In the genomic region with DNA sequence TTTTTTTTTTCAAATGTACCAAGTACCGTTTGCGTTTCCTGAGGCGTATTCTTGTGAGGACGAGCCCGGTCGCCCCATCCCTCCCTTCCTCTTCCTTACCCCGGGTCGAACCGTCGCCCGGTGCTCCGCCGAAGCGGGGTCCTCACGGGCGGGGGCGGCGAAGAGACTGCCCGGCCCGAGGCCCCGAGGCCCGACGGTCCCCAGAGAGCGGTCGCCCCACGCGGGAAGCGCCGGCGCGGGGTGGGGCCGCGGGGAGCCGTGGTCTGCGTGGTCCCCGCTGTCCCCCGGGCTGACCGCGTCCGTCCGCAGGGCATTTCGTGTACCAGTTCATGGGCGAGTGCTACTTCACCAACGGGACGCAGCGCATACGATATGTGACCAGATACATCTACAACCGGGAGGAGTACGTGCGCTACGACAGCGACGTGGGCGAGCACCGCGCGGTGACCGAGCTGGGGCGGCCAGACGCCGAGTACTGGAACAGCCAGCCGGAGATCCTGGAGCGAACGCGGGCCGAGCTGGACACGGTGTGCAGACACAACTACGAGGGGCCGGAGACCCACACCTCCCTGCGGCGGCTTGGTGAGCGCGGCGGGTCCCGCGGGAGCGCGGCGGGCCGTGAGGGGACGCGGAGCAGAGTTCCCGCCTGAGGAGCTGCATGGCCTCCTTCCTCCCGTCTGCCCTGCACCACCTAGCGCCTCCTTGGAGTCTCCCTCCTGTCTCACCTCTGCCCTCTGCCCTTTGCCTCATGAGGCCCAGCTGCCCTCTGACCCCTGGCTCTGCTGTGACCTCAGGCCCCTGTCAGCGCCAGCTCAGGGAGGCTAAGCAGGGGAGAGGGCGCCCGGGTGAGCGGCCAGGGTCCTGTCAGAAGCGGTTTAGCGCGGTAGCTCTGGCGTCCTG, we compare ENCODE assay signal across 8 mouse cellular contexts. TPM values are rescaled to one million over a fixed set of nuclear protein-coding genes. Genes with fewer than 3 reads are reported as not detected.
DNase-seq lines count a peak whose midpoint lies in the region; ATAC-seq and TF ChIP-seq lines count a peak whose summit lies in the region.

No protein-coding gene starts in this region.

- H3K4me3 ChIP-seq in lung, embryonic 14.5 days (ENCODE audit: low read depth, low read length) = peak overlapping the region; percentile 48
- peak overlapping the region; percentile 51 for H3K4me3 ChIP-seq in hindbrain, embryonic 15.5 days
- H3K4me3 ChIP-seq in liver, postnatal 0 days (ENCODE audit: low read depth, low read length) = peak overlapping the region; percentile 65
- H3K4me3 ChIP-seq in stomach, embryonic 16.5 days (replicated peaks; ENCODE audit: low read length) = peak overlapping the region; percentile 49

- TF ChIP-seq EP300 in liver, postnatal 0 days (IDR thresholded peaks at IDR 0.05; ENCODE audit: low read depth) = no peak

- TF ChIP-seq CTCF in lung, embryonic 14.5 days (IDR thresholded peaks at IDR 0.05; ENCODE audit: low read depth) = no peak
- no peak for TF ChIP-seq CTCF in liver, postnatal 0 days (IDR thresholded peaks at IDR 0.05; ENCODE audit: low read depth)

- no peak overlapping the region for H3K27ac ChIP-seq in lung, embryonic 14.5 days (ENCODE audit: low read depth)
- no peak overlapping the region for H3K27ac ChIP-seq in hindbrain, embryonic 15.5 days (replicated peaks)
- H3K27ac ChIP-seq in liver, postnatal 0 days (ENCODE audit: low read depth) = no peak overlapping the region
- H3K27ac ChIP-seq in stomach, embryonic 16.5 days (ENCODE audit: low read length) = no peak overlapping the region

- H3K4me1 ChIP-seq in lung, embryonic 14.5 days (ENCODE audit: insufficient read depth) = no peaks in the 10 kb centered on the region
- H3K4me1 ChIP-seq in hindbrain, embryonic 15.5 days (replicated peaks) = peaks cover 22% of the 10 kb centered on the region
- peaks cover 18% of the 10 kb centered on the region for H3K4me1 ChIP-seq in liver, postnatal 0 days (ENCODE audit: insufficient read depth)
- 0 out of 2 replicates have a peak, but pooled peaks cover 5% of the 10 kb centered on the region for H3K4me1 ChIP-seq in stomach, embryonic 16.5 days (ENCODE audit: control insufficient read depth, insufficient read depth, low read length)

- H3K9me3 ChIP-seq in lung, embryonic 14.5 days (ENCODE audit: low read depth, low read length) = no peaks in the 10 kb centered on the region
- no peaks in the 10 kb centered on the region for H3K9me3 ChIP-seq in hindbrain, embryonic 15.5 days
- H3K9me3 ChIP-seq in liver, postnatal 0 days (ENCODE audit: low read length) = no peaks in the 10 kb centered on the region
- no peaks in the 10 kb centered on the region for H3K9me3 ChIP-seq in stomach, embryonic 16.5 days (replicated peaks; ENCODE audit: control insufficient read depth, low read length)

- intact Hi-C loops in gastrocnemius, postnatal 36 days (cut with DNase I) = no loop called here

- no peaks in the 10 kb centered on the region for H3K36me3 ChIP-seq in lung, embryonic 14.5 days (ENCODE audit: insufficient read depth)
- H3K36me3 ChIP-seq in hindbrain, embryonic 15.5 days = no peaks in the 10 kb centered on the region
- H3K36me3 ChIP-seq in liver, postnatal 0 days (replicated peaks; ENCODE audit: insufficient read depth, low read length) = no peaks in the 10 kb centered on the region
- H3K36me3 ChIP-seq in stomach, embryonic 16.5 days (ENCODE audit: control insufficient read depth, insufficient read depth, low read length) = no peaks in the 10 kb centered on the region

- WGBS in lung, embryonic 14.5 days = 1% methylated on average over 93 of the region's 93 CpGs
- under 1% methylated on average over 91 of the region's 93 CpGs for WGBS in hindbrain, embryonic 15.5 days
- 1% methylated on average over 81 of the region's 93 CpGs for WGBS in liver, postnatal 0 days (ENCODE audit: insufficient replicate concordance)
- 1% methylated on average over 93 of the region's 93 CpGs for WGBS in stomach, embryonic 16.5 days

- H3K27me3 ChIP-seq in lung, embryonic 14.5 days (ENCODE audit: insufficient read depth, low read length) = peaks cover 32% of the 10 kb centered on the region
- peaks cover 26% of the 10 kb centered on the region for H3K27me3 ChIP-seq in hindbrain, embryonic 15.5 days
- peaks cover 30% of the 10 kb centered on the region for H3K27me3 ChIP-seq in liver, postnatal 0 days (ENCODE audit: insufficient read depth, low read length)
- H3K27me3 ChIP-seq in stomach, embryonic 16.5 days (ENCODE audit: control insufficient read depth, insufficient read depth, low read length) = peaks cover 20% of the 10 kb centered on the region

- H3K9ac ChIP-seq in lung, embryonic 14.5 days = peak overlapping the region; percentile 54
- H3K9ac ChIP-seq in hindbrain, embryonic 15.5 days = peak overlapping the region; percentile 40
- H3K9ac ChIP-seq in liver, postnatal 0 days (replicated peaks) = peak overlapping the region; percentile 66
- peak overlapping the region; percentile 69 for H3K9ac ChIP-seq in stomach, embryonic 16.5 days (ENCODE audit: low read length)

- peak overlapping the region; percentile 89 for H3K4me2 ChIP-seq in lung, embryonic 14.5 days
- peak overlapping the region; percentile 99 for H3K4me2 ChIP-seq in hindbrain, embryonic 15.5 days
- H3K4me2 ChIP-seq in liver, postnatal 0 days (ENCODE audit: low read depth, low read length) = peak overlapping the region; percentile 95
- peak overlapping the region; percentile 89 for H3K4me2 ChIP-seq in stomach, embryonic 16.5 days (ENCODE audit: low read depth, low read length)

- ATAC-seq in lung, embryonic 14.5 days (ENCODE audit: insufficient read depth) = no peak
- no peak for ATAC-seq in hindbrain, embryonic 15.5 days (ENCODE audit: low FRiP score, low read depth)
- peak; percentile 52 for ATAC-seq in liver, postnatal 0 days
- no peak for ATAC-seq in stomach, embryonic 16.5 days (ENCODE audit: insufficient read depth, low FRiP score)
- ATAC-seq in cerebellum, adult (ENCODE audit: insufficient number of reproducible peaks, low FRiP score, low TSS enrichment) = no peak

- DNase-seq in lung, embryonic 14.5 days = peak; percentile 53
- no peak for DNase-seq in lung, postnatal 14 days
- DNase-seq in embryo, embryonic 10 days (ENCODE audit: low spot score) = peak; percentile 84
- peak; percentile 47 for DNase-seq in liver, postnatal 0 days
- no peak for DNase-seq in gastrocnemius, postnatal 36 days

RNA-seq across cellular contexts. Expression of a gene that starts 7.2 kb away (rescaled TPM):
- 2.6 and 2.8 TPM in 2 replicates for polyA plus RNA-seq in lung, embryonic 14.5 days (2014; fragmentation: Nextera tagmentation; extraction: Ambion mirVana)
- 1.6 and 2.5 TPM in 2 replicates for polyA plus RNA-seq in hindbrain, embryonic 15.5 days (2015; fragmentation: Nextera tagmentation; extraction: Ambion mirVana)
- 22.7 and 24.9 TPM in 2 replicates for polyA plus RNA-seq in liver, postnatal 0 days (2015; fragmentation: Nextera tagmentation; extraction: Ambion mirVana)
- 18.1 and 19.5 TPM in 2 replicates for polyA plus RNA-seq in stomach, embryonic 16.5 days (2015; fragmentation: Nextera tagmentation; extraction: Ambion mirVana)
- total RNA-seq in gastrocnemius, postnatal 36 days (2021) = 1 to 10 TPM; 5.7 to 6.6 TPM

RNA-seq across cellular contexts. Expression of a gene that starts 22.9 kb away (rescaled TPM):
- polyA plus RNA-seq in lung, embryonic 14.5 days (2014; fragmentation: Nextera tagmentation; extraction: Ambion mirVana) = 2.0 TPM in 2 replicates
- 0.83 and 1.2 TPM in 2 replicates for polyA plus RNA-seq in hindbrain, embryonic 15.5 days (2015; fragmentation: Nextera tagmentation; extraction: Ambion mirVana)
- polyA plus RNA-seq in liver, postnatal 0 days (2015; fragmentation: Nextera tagmentation; extraction: Ambion mirVana) = 12.0 and 15.3 TPM in 2 replicates
- polyA plus RNA-seq in stomach, embryonic 16.5 days (2015; fragmentation: Nextera tagmentation; extraction: Ambion mirVana) = 5.7 and 7.9 TPM in 2 replicates
- 1 to 10 TPM; 6.0 to 6.9 TPM for total RNA-seq in gastrocnemius, postnatal 36 days (2021)

RNA-seq across cellular contexts. Expression of a gene that starts 26.0 kb away (rescaled TPM):
- polyA plus RNA-seq in lung, embryonic 14.5 days (2014; fragmentation: Nextera tagmentation; extraction: Ambion mirVana) = not detected in 2 replicates
- 0.20 and 0.21 TPM in 2 replicates for polyA plus RNA-seq in hindbrain, embryonic 15.5 days (2015; fragmentation: Nextera tagmentation; extraction: Ambion mirVana)
- polyA plus RNA-seq in liver, postnatal 0 days (2015; fragmentation: Nextera tagmentation; extraction: Ambion mirVana) = 1.1 and 1.2 TPM in 2 replicates
- polyA plus RNA-seq in stomach, embryonic 16.5 days (2015; fragmentation: Nextera tagmentation; extraction: Ambion mirVana) = 0.37 and 0.39 TPM in 2 replicates
- under 1 TPM in 1 of 2 experiments, not detected in 1; 0.27 TPM for total RNA-seq in gastrocnemius, postnatal 36 days (2021)

RNA-seq across cellular contexts. Expression of a gene that starts 41.0 kb away (rescaled TPM):
- polyA plus RNA-seq in lung, embryonic 14.5 days (2014; fragmentation: Nextera tagmentation; extraction: Ambion mirVana) = 2.2 and 2.3 TPM in 2 replicates
- polyA plus RNA-seq in hindbrain, embryonic 15.5 days (2015; fragmentation: Nextera tagmentation; extraction: Ambion mirVana) = 3.4 and 4.1 TPM in 2 replicates
- 8.2 and 9.3 TPM in 2 replicates for polyA plus RNA-seq in liver, postnatal 0 days (2015; fragmentation: Nextera tagmentation; extraction: Ambion mirVana)
- polyA plus RNA-seq in stomach, embryonic 16.5 days (2015; fragmentation: Nextera tagmentation; extraction: Ambion mirVana) = 4.0 and 5.9 TPM in 2 replicates
- total RNA-seq in gastrocnemius, postnatal 36 days (2021) = 1 to 10 TPM; 6.8 to 7.0 TPM

Comparison
In these comparisons a context has a peak if more than half of its experiments do, and no peak if none do; other contexts are left out.
1. DNase-seq: peak in lung, embryonic 14.5 days (single experiment), embryo, embryonic 10 days (single experiment) and liver, postnatal 0 days (single experiment); none in lung, postnatal 14 days (single experiment) and gastrocnemius, postnatal 36 days (0 of 2).
2. Peak in every context shown above with its lines, with median percentiles within 50 percentile points of each other: H3K4me2 ChIP-seq, H3K4me3 ChIP-seq and H3K9ac ChIP-seq.